Mouse (Mus musculus): ENCODE results near the gene Gm49321. TPM values are rescaled to one million over a fixed set of nuclear protein-coding genes. Genes with fewer than 3 reads are reported as not detected.
A peak's percentile ranks its signal among the peaks of the same experiment; 100 is the strongest.

Gene Gm49321
- total and polyA plus RNA-seq, 2 experiments from 2014 or later, result 5.2 TPM; not detected in 1

DNA sequence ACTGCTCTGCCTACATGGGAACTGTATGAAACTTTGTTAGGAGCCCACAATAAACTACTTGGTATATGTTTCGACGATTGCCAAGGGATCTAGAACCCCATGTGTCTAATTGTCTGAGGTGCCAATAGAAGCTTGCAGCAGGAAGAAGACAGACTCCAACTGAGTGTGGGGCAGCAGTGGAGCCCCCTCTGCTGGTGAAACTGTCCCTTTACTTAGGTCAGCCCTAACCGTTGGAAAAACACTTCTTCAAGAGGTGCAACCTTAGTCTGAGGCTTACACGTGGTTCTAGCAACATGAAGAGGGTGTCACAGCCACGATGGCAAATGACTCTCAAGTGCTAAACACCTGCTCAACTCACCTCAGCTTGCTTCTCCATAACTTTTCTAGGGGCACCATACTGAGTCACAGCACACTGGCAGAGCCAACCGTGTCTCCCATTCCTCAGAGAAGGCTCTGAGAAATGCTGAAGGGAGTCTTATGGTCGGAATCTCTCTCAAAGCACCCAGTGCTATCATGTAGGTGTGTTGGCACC, 77.4 kb downstream of the Gm49321 start:
- Histone ChIP-seq H3K27ac (ENCODE audit: low read depth) (no peak overlapping the region), H3K36me3 (replicated peaks; ENCODE audit: control insufficient read depth, insufficient read depth, low read length) (no peaks in the 10 kb centered on the region), H3K9me3 (replicated peaks; ENCODE audit: control insufficient read depth, low read length) (no peaks in the 10 kb centered on the region), H3K27me3 (ENCODE audit: control insufficient read depth, insufficient read depth, low read length) (no peaks in the 10 kb centered on the region), H3K4me3 (ENCODE audit: low read depth, low read length) (no peak overlapping the region), H3K9ac (replicated peaks; ENCODE audit: low read depth, low read length) (no peak overlapping the region), H3K4me1 (ENCODE audit: control insufficient read depth, insufficient read depth) (no peaks in the 10 kb centered on the region), H3K4me2 (ENCODE audit: low read depth, low read length) (no peak overlapping the region)
- peak; percentile 46 for TF ChIP-seq CTCF (IDR thresholded peaks at IDR 0.05; ENCODE audit: low read depth)
- no peak for TF ChIP-seq EP300 (IDR thresholded peaks at IDR 0.05; ENCODE audit: low read depth)
- DNase-seq (ENCODE audit: low spot score) (no peak), ATAC-seq (ENCODE audit: insufficient read depth, low read depth) (no peak)
- 57% methylated on average over 7 of the region's 7 CpGs for WGBS

DNA sequence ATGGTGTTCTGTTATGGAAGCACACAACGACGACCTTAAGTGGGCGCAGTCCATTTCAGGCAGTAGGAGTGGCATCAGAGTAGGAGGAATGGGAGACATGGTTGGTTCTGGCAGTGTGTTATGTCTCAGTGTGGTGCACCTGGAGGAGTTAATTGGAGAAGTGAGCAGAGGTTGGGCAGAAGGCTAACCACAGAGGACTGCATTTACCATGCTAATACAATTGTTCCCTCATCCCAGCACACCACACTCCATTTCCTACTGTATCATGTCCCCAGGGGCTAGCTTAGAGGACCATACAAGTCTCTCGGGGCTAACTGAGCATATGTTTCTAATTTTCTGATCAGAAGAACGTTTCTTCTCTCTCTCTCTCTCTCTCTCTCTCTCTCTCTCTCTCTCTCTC, 78.0 kb downstream of the Gm49321 start:
- H3K4me3 ChIP-seq (ENCODE audit: low read depth, low read length), result no peak overlapping the region
- no peak for TF ChIP-seq CTCF (IDR thresholded peaks at IDR 0.05; ENCODE audit: low read depth)
- TF ChIP-seq EP300 (IDR thresholded peaks at IDR 0.05; ENCODE audit: low read depth), result no peak
- no peak overlapping the region for H3K27ac ChIP-seq (ENCODE audit: low read depth)
- no peaks in the 10 kb centered on the region for H3K36me3 ChIP-seq (replicated peaks; ENCODE audit: control insufficient read depth, insufficient read depth, low read length)
- WGBS, result 75% methylated on average over 5 of the region's 5 CpGs
- DNase-seq (ENCODE audit: low spot score) (no peak), ATAC-seq (ENCODE audit: insufficient read depth, low read depth) (no peak)
- no peak overlapping the region for H3K4me2 ChIP-seq (ENCODE audit: low read depth, low read length)
- H3K27me3 ChIP-seq (ENCODE audit: control insufficient read depth, insufficient read depth, low read length), result no peaks in the 10 kb centered on the region
- no peaks in the 10 kb centered on the region for H3K9me3 ChIP-seq (replicated peaks; ENCODE audit: control insufficient read depth, low read length)
- no peaks in the 10 kb centered on the region for H3K4me1 ChIP-seq (ENCODE audit: control insufficient read depth, insufficient read depth)
- no peak overlapping the region for H3K9ac ChIP-seq (replicated peaks; ENCODE audit: low read depth, low read length)

Other genes starting within 250 kb of the Gm49321 start
- 130 and 137 TPM in 2 replicates for gene Hif1a, start 36.3 kb upstream of the Gm49321 start, total RNA-seq (2014; rRNA removed; ENCODE audit: low replicate concordance)
- gene Hif1a, start 36.3 kb upstream of the Gm49321 start, polyA plus RNA-seq (2015; fragmentation: Nextera tagmentation; extraction: Ambion mirVana), result 48.8 and 67.5 TPM in 2 replicates
- 2.1 and 4.1 TPM in 2 replicates for gene Snapc1, start 26.8 kb downstream of the Gm49321 start, total RNA-seq (2014; rRNA removed; ENCODE audit: low replicate concordance)
- 8.5 and 10.3 TPM in 2 replicates for gene Snapc1, start 26.8 kb downstream of the Gm49321 start, polyA plus RNA-seq (2015; fragmentation: Nextera tagmentation; extraction: Ambion mirVana)
- gene Syt16, start 60.0 kb downstream of the Gm49321 start, total RNA-seq (2014; rRNA removed; ENCODE audit: low replicate concordance), result 0.80 TPM in 1 of 2 replicates, not detected in the other
- 0.04 TPM in 1 of 2 replicates, not detected in the other for gene Syt16, start 60.0 kb downstream of the Gm49321 start, polyA plus RNA-seq (2015; fragmentation: Nextera tagmentation; extraction: Ambion mirVana)